Mouse (Mus musculus) Patski (cell line): ENCODE measurements around the gene Skiv2l. TPM values are rescaled to one million over a fixed set of nuclear protein-coding genes. Genes with fewer than 3 reads are reported as not detected.
"Not testable (repeated sequence)": the region's sequence is repeated elsewhere in the genome, so short reads cannot be mapped to it uniquely, and the experiment has no call there.

ENCODE experiments used
- ATAC-seq: fragments of 100-300 bp; one replicate; pipeline ENCODE4 v1.8.0; 2021
- CTCF ChIA-PET: fragments of 350-600 bp; sonication (Branson Sonifier 250); formaldehyde crosslinking; loops from one replicate; lab custom pipeline; 2022; ENCODE audit warnings: inconsistent platforms; lab: Charles Lee
- POLR2A ChIA-PET: fragments of 350-600 bp; sonication (Branson Sonifier 250); formaldehyde crosslinking; loops from one replicate; lab custom pipeline; 2022; ENCODE audit warnings: antibody characterized with exemption, inconsistent platforms; lab: Charles Lee
- DNase-seq: peaks from one replicate; pipeline ENCODE4 v3.0.0-alpha.2; 2011; ENCODE audit warnings: low read depth, low spot score
- H3K27me3 ChIP-seq: fragments of 371-371 bp; one replicate; pipeline ENCODE4 v1.5.1; 2021
- CTCF ChIP-seq: fragments of 100-300 bp; IDR thresholded peaks from one replicate; pipeline ENCODE4 v1.5.1; 2021
- in situ Hi-C: fragments of 300-500 bp; cut with MboI; formaldehyde crosslinking; loops from 3 replicates; pipeline ENCODE4 v1.11.1; 2018; ENCODE audit warnings: low pct_unique_long_range_greater_than_20kb, mixed read lengths
- polyA plus RNA-seq: library from polyadenylated mRNA; unstranded; gene quantifications from one replicate; pipeline ENCODE4 v1.2.3, GENCODE M21; 2021

Skiv2l gene
- polyA plus RNA-seq, 1 experiment from 2014 or later, result 69.3 TPM

GRCm38 (mm10) chr17:34853511-34853910 lies 3.5 kb upstream of the Skiv2l start:
- TF ChIP-seq CTCF, result no peak
- POLR2A ChIA-PET, result no interaction called here
- DNase-seq, result no peak
- no peak for ATAC-seq
- in situ Hi-C loops, result no loop called here
- CTCF ChIA-PET, result interaction anchor here (0.8 kb wide), 1 partner anchor 30 kb away, joined by 3 read pairs; no protein-coding TSS in a partner anchor
- H3K27me3 ChIP-seq, result no peaks in the 10 kb centered on the region

- no peaks in the 10 kb centered on the region for H3K27me3 ChIP-seq
- DNase-seq (no peak), ATAC-seq (peak; percentile 25)
- no peak for TF ChIP-seq CTCF
- in situ Hi-C loops, result no loop called here
- ChIA-PET POLR2A (interaction anchor here (0.8 kb wide), 1 partner anchor 339 kb away, joined by 3 read pairs; no protein-coding TSS in a partner anchor), CTCF (no interaction called here)
Measured at GRCm38 (mm10) chr17:34850517-34851125, 611 bp upstream of the Skiv2l start.

GRCm38 (mm10) chr17:34847615-34848014 lies 2.4 kb downstream of the Skiv2l start:
- in situ Hi-C loops, result loop anchor here (10.0 kb wide), 1 partner anchor 397 kb away; the partner anchor contains the start of gene Ddx39b
- H3K27me3 ChIP-seq, result no peaks in the 10 kb centered on the region
- POLR2A ChIA-PET, result no interaction called here
- no peak for ATAC-seq
- no peak for DNase-seq
- no peak for TF ChIP-seq CTCF
- CTCF ChIA-PET, result no interaction called here

- ATAC-seq (no peak), DNase-seq (no peak)
- POLR2A ChIA-PET, result no interaction called here
- in situ Hi-C loops, result loop anchor here (10.0 kb wide), 1 partner anchor 398 kb away; the partner anchor contains the start of gene Ddx39b
- CTCF ChIA-PET, result no interaction called here
- no peak for TF ChIP-seq CTCF
- H3K27me3 ChIP-seq, result no peaks in the 10 kb centered on the region
Measured at GRCm38 (mm10) chr17:34847192-34847591, 2.8 kb downstream of the Skiv2l start.

GRCm38 (mm10) chr17:34844884-34845283 lies 5.1 kb downstream of the Skiv2l start:
- no peaks in the 10 kb centered on the region for H3K27me3 ChIP-seq
- no peak for TF ChIP-seq CTCF
- ChIA-PET CTCF (no interaction called here), POLR2A (no interaction called here)
- ATAC-seq (no peak), DNase-seq (no peak)
- in situ Hi-C loops, result loop anchor here (10.0 kb wide), 1 partner anchor 400 kb away; the partner anchor contains the start of gene Ddx39b

- DNase-seq, result no peak
- CTCF ChIA-PET, result no interaction called here
Measured at GRCm38 (mm10) chr17:34840736-34841307, 9.2 kb downstream of the Skiv2l start.

GRCm38 (mm10) chr17:34838785-34839184 lies 11.2 kb downstream of the Skiv2l start:
- in situ Hi-C loops, result no loop called here
- no peak for TF ChIP-seq CTCF
- POLR2A ChIA-PET, result no interaction called here
- no peaks in the 10 kb centered on the region for H3K27me3 ChIP-seq
- CTCF ChIA-PET, result no interaction called here
- ATAC-seq (no peak), DNase-seq (no peak)

More at GRCm38 (mm10) chr17:34840736-34841307, 9.2 kb downstream of the Skiv2l start:
- POLR2A ChIA-PET, result no interaction called here
- no peak for TF ChIP-seq CTCF
- no peak for ATAC-seq
- no peaks in the 10 kb centered on the region for H3K27me3 ChIP-seq
- in situ Hi-C loops, result loop anchor here (10.0 kb wide), 1 partner anchor 404 kb away; the partner anchor contains the start of gene Ddx39b

GRCm38 (mm10) chr17:34837464-34838324 lies 12.3 kb downstream of the Skiv2l start:
- ATAC-seq (peak; percentile 4), DNase-seq (no peak)
- ChIA-PET CTCF (no interaction called here), POLR2A (no interaction called here)
- no peaks in the 10 kb centered on the region for H3K27me3 ChIP-seq
- in situ Hi-C loops, result no loop called here
- no peak for TF ChIP-seq CTCF

- in situ Hi-C loops, result no loop called here
- DNase-seq (peak; percentile 85), ATAC-seq (peak; percentile 78)
- POLR2A ChIA-PET, result no interaction called here
- no peak for TF ChIP-seq CTCF
- no peaks in the 10 kb centered on the region for H3K27me3 ChIP-seq
- CTCF ChIA-PET, result no interaction called here
Measured at GRCm38 (mm10) chr17:34836856-34837221, 13.2 kb downstream of the Skiv2l start, which contains the start of the genes Stk19 and Dxo. TSS of gene Stk19 (minus strand) at chr17:34836945. TSS of gene Dxo (plus strand) at chr17:34837019.

- ATAC-seq (peak; percentile 20), DNase-seq (no peak)
- in situ Hi-C loops, result no loop called here
- ChIA-PET CTCF (no interaction called here), POLR2A (no interaction called here)
- TF ChIP-seq CTCF, result no peak
- no peaks in the 10 kb centered on the region for H3K27me3 ChIP-seq
Measured at GRCm38 (mm10) chr17:34836155-34836855, 13.7 kb downstream of the Skiv2l start.

GRCm38 (mm10) chr17:34830776-34831175 lies 19.2 kb downstream of the Skiv2l start:
- CTCF ChIA-PET, result not testable (repeated sequence)

More at GRCm38 (mm10) chr17:34830776-34831175, 19.2 kb downstream of the Skiv2l start:
- POLR2A ChIA-PET, result interaction anchor here (0.6 kb wide), 1 partner anchor 287 kb away, joined by 8 read pairs; no protein-coding TSS in a partner anchor
- H3K27me3 ChIP-seq, in situ Hi-C loops, DNase-seq, ATAC-seq: not testable (repeated sequence)
